Mouse (Mus musculus) E14TG2a.4 (cell line): ENCODE results near the gene Ephx1.
"Not testable (repeated sequence)": the region's sequence is repeated elsewhere in the genome, so short reads cannot be mapped to it uniquely, and the experiment has no call there.

Experiments used
- H3K27me3 ChIP-seq: 2 replicates; pipeline ENCODE4 v1.6.1; 2014; ENCODE audit warnings: low read length, control low read depth; ENCODE audit not compliant: insufficient read depth
- H3K36me3 ChIP-seq: 2 replicates; pipeline ENCODE4 v1.6.1; 2014; ENCODE audit warnings: low read length, control low read depth; ENCODE audit not compliant: insufficient read depth
- H3K4me1 ChIP-seq: replicated peaks from 2 replicates; pipeline ENCODE4 v1.6.1; 2014; ENCODE audit warnings: low read depth, low read length, control low read depth
- H3K4me3 ChIP-seq: replicated peaks from 2 replicates; pipeline ENCODE4 v1.5.1; 2014; ENCODE audit warnings: mild to moderate bottlenecking, low read length
- H3K9me3 ChIP-seq: 2 replicates; pipeline ENCODE4 v1.6.1; 2014; ENCODE audit warnings: low read length, control low read depth
- CTCF ChIP-seq: conservative IDR thresholded peaks from 2 replicates; pipeline ENCODE4 v1.5.1; 2014; ENCODE audit warnings: low read length
- NANOG ChIP-seq: IDR thresholded peaks from 2 replicates; pipeline ENCODE4 v1.6.1; 2014; ENCODE audit warnings: borderline replicate concordance, low read length, mixed read lengths
- POU5F1 ChIP-seq: IDR thresholded peaks from 2 replicates; pipeline ENCODE4 v1.6.1; 2014; ENCODE audit warnings: low read length, borderline replicate concordance

Ephx1 gene

DNA sequence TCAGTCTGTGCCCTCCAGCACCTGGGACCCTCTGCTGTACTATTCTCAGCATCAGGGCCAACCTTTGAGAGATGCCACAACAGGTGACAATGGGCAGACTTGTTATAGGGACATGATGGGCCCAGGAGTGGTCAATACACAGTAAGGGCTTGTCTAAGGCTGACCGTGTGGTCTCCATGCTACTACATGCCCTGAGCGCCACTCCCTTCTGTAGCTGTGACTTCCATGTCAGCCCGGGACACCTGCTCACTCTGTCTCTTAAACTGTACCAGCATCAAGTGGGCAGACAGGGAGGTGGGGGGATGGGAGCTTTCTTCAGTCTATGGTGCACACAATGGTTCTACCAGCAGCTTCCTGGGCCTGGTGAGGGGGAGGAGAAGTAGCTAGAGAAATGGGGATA is 19.5 kb downstream of the Ephx1 start:
- TF ChIP-seq NANOG: no peak
- H3K27me3 ChIP-seq: no peaks in the 10 kb centered on the region
- no peak overlapping the region for H3K4me3 ChIP-seq
- H3K9me3 ChIP-seq: no peaks in the 10 kb centered on the region
- H3K4me1 ChIP-seq: no peaks in the 10 kb centered on the region
- H3K36me3 ChIP-seq: 0 out of 2 replicates have a peak, but pooled peaks cover 3% of the 10 kb centered on the region

DNA sequence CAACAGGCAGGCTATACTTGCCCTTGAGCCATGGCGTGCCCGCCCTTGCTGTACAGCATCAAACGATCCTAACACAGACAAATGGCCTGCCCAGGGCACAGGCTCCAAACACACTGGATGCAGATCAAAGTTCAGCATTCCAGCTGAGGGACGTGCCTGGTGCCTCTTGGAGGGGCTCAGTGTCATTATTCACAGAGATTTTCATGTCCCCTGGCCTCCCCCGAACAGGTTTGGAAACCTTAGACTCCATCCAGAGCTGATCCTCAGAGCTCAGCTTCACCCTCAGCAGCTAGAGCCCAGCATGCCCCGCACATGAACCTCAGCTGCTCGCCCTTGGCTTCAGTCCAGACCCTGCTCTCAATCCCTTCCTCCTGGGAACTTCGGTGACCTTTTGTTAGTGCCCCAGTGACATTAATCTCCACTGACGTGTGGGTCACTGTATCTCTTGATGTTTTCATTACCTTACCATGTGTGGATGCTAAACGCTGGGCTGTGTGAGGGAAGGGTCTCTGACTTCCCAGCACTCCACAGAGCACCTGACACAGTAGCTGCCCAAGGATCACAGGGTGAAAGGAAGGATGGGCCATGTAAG is 20.1 kb downstream of the Ephx1 start:
- H3K4me3 ChIP-seq: no peak overlapping the region
- TF ChIP-seq POU5F1 (no peak), CTCF (no peak), NANOG (no peak)
- no peaks in the 10 kb centered on the region for H3K9me3 ChIP-seq
- no peaks in the 10 kb centered on the region for H3K27me3 ChIP-seq
- H3K36me3 ChIP-seq: peaks cover 8% of the 10 kb centered on the region
- H3K4me1 ChIP-seq: no peaks in the 10 kb centered on the region

DNA sequence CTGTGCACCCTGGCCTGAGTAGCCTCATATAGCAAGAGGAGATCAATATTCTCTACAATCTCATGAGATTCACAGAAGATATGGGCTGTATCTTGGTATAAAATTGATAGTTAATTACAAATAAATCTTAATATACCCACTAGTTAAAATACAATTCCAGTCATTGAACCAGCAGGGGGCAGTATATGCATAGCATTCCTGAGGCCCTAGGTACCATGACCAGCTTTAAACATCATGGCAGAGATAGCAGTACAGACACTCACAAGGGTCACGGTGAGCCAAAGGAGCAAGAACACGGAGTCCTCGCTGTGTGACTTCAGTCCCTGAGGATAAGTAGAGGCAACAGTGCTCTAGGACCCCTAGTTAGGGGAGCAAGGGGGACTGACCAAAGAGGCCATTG is 28.6 kb downstream of the Ephx1 start:
- no peaks in the 10 kb centered on the region for H3K27me3 ChIP-seq
- H3K4me3 ChIP-seq: no peak overlapping the region
- TF ChIP-seq NANOG (no peak), POU5F1 (no peak), CTCF (peak; percentile 63)
- H3K4me1 ChIP-seq: peaks cover 9% of the 10 kb centered on the region
- H3K9me3 ChIP-seq: no peaks in the 10 kb centered on the region
- peaks cover 42% of the 10 kb centered on the region for H3K36me3 ChIP-seq

DNA sequence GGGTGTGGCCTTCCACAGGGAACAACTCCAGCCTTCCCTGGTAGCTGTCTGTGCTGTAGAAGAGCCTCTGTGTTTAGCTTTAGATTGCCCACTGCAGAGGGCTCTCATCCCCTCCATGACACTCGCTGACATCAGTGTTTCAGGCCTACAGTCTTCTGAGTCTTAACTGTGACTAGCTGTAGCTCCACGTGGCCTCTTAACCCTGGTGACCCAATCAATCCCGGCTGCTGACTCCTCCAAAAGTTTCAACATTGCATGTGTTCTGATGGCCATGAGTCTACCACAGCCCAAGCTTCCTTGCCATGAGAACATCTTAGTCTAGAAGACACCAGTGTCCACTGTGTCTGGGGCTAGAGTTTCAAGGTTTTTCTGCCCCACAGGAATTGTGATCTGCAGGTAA is 30.0 kb downstream of the Ephx1 start:
- Histone ChIP-seq H3K27me3 (no peaks in the 10 kb centered on the region), H3K4me3 (no peak overlapping the region), H3K36me3 (peaks cover 37% of the 10 kb centered on the region), H3K9me3 (no peaks in the 10 kb centered on the region), H3K4me1 (peaks cover 11% of the 10 kb centered on the region)
- TF ChIP-seq CTCF: no peak
- no peak for TF ChIP-seq POU5F1
- no peak for TF ChIP-seq NANOG

DNA sequence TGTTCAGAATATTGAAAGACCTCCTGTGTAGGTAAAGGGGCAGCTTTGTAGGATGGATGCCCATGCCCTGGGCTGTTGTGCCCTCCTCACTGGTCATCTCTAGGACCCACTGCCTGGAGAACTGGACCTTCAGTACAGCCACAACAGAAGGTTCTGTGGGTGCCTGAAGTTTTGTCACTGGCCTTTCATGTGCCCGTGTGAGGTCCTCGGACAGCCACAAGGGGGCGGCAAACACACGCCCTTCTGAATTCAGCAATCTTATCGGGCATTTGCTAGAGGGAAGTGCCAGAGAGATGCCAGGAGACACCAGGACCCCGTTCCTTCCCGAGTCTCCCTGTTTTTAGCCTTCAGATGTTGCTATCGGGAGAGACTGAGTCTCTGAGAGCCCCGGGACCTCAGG is 32.9 kb downstream of the Ephx1 start:
- peaks cover 24% of the 10 kb centered on the region; the same call in 1 of the 2 replicates for H3K36me3 ChIP-seq
- H3K4me1 ChIP-seq: peaks cover 11% of the 10 kb centered on the region
- H3K4me3 ChIP-seq: no peak overlapping the region
- H3K9me3 ChIP-seq: no peaks in the 10 kb centered on the region
- TF ChIP-seq CTCF (peak; percentile 95), POU5F1 (no peak)
- no peaks in the 10 kb centered on the region for H3K27me3 ChIP-seq

- Histone ChIP-seq H3K4me3 (no peak overlapping the region), H3K9me3 (no peaks in the 10 kb centered on the region), H3K27me3 (no peaks in the 10 kb centered on the region), H3K4me1 (peaks cover 14% of the 10 kb centered on the region), H3K36me3 (peaks cover 17% of the 10 kb centered on the region; the same call in 1 of the 2 replicates)
- TF ChIP-seq POU5F1 (no peak), CTCF (peak; percentile 66)
Observed at GRCm38 (mm10) chr1:180986701-180987100, 34.0 kb downstream of the Ephx1 start.

- H3K9me3 ChIP-seq, H3K4me3 ChIP-seq, H3K27me3 ChIP-seq, H3K36me3 ChIP-seq: not testable (repeated sequence)
- H3K4me1 ChIP-seq: peaks cover 53% of the 10 kb centered on the region
Observed at GRCm38 (mm10) chr1:180981298-180982046, 39.2 kb downstream of the Ephx1 start.

GRCm38 (mm10) chr1:180980464-180980863 is 40.2 kb downstream of the Ephx1 start:
- Histone ChIP-seq H3K4me3 (peak overlapping the region; percentile 39), H3K4me1 (peaks cover 61% of the 10 kb centered on the region), H3K9me3 (no peaks in the 10 kb centered on the region), H3K36me3 (peaks cover under 1% of the 10 kb centered on the region; the same call in 1 of the 2 replicates), H3K27me3 (no peaks in the 10 kb centered on the region)
- TF ChIP-seq POU5F1 (no peak), NANOG (no peak), CTCF (peak; percentile 46)
